Mouse (Mus musculus) liver, embryonic 14.5 days (tissue): ENCODE results near the gene Arid1a. TPM values are rescaled to one million over a fixed set of nuclear protein-coding genes. Genes with fewer than 3 reads are reported as not detected.

Experiments
- ATAC-seq: fragments of 200-750 bp; cut with Nextera tagmentation; 2 replicates; pipeline ENCODE4 v1.8.0; 2017; ENCODE audit warnings: moderate number of reproducible peaks, mild to moderate bottlenecking, moderate library complexity; ENCODE audit not compliant: insufficient read depth
- DNase-seq, 3 experiments: peaks; one replicate each; pipeline ENCODE4 v3.0.0-alpha.2; 2012 to 2013; ENCODE audit warnings: low read depth in 3 of 3, low spot score in 3 of 3
- H3K27ac ChIP-seq: fragments of 300-500 bp; sonication (generic); 2 replicates; pipeline ENCODE4 v1.5.1; 2014; ENCODE audit warnings: moderate library complexity, mild to moderate bottlenecking, control low read depth, inconsistent platforms
- H3K27me3 ChIP-seq: fragments of 300-500 bp; sonication (generic); 2 replicates; pipeline ENCODE4 v1.6.1; 2014; ENCODE audit warnings: mild to moderate bottlenecking, low read length, moderate library complexity; ENCODE audit not compliant: control insufficient read depth, insufficient read depth
- H3K36me3 ChIP-seq: fragments of 300-500 bp; sonication (generic); replicated peaks from 2 replicates; pipeline ENCODE4 v1.6.1; 2014; ENCODE audit warnings: low read depth; ENCODE audit not compliant: control insufficient read depth, insufficient read depth
- H3K4me1 ChIP-seq, 2 experiments: fragments of 200-500 bp in 1 of 2; fragments of 300-500 bp in 1 of 2; sonication (generic) in 1 of 2; replicated peaks; 2 replicates each; pipeline ENCODE4 v1.6.1; 2012 to 2014; ENCODE audit warnings: antibody characterized with exemption in 1 of 2, inconsistent platforms in 1 of 2, low read length in 1 of 2; ENCODE audit not compliant: control insufficient read depth in 2 of 2, insufficient read depth in 2 of 2
- H3K4me2 ChIP-seq: fragments of 300-500 bp; sonication (generic); 2 replicates; pipeline ENCODE4 v1.6.1; 2014; ENCODE audit warnings: low read depth, mild to moderate bottlenecking, control low read depth, moderate library complexity
- H3K4me3 ChIP-seq, 2 experiments: fragments of 200-500 bp in 1 of 2; fragments of 300-500 bp in 1 of 2; sonication (generic) in 1 of 2; 2 replicates each; pipeline ENCODE4 v1.5.1; 2012 to 2014; ENCODE audit warnings: low read depth in 2 of 2, low read length in 2 of 2, mild to moderate bottlenecking in 2 of 2, control low read depth in 1 of 2, inconsistent platforms in 1 of 2, moderate library complexity in 1 of 2; ENCODE audit not compliant: insufficient read depth in 1 of 2
- H3K9ac ChIP-seq: fragments of 300-500 bp; sonication (generic); replicated peaks from 2 replicates; pipeline ENCODE4 v1.6.1; 2014; ENCODE audit warnings: mild to moderate bottlenecking, control low read depth, moderate library complexity
- H3K9me3 ChIP-seq: fragments of 300-500 bp; sonication (generic); 2 replicates; pipeline ENCODE4 v1.6.1; 2016; ENCODE audit warnings: low read length, mixed read lengths; ENCODE audit not compliant: control insufficient read depth
- CTCF ChIP-seq: IDR thresholded peaks from 2 replicates; pipeline ENCODE4 v1.5.1; 2016; ENCODE audit warnings: antibody characterized with exemption, low read depth, control low read depth
- EP300 ChIP-seq: IDR thresholded peaks from 2 replicates; pipeline ENCODE4 v1.6.1; 2016; ENCODE audit warnings: antibody characterized with exemption, low read depth
- WGBS: fragments of 180-500 bp; shearing (Covaris S2); extraction: QIAGEN DNeasy Blood & Tissue Kit; methylation state at CpG from one replicate; pipeline ENCODE4 v1.1.7; 2014; ENCODE audit not compliant: insufficient replicate concordance; 5-methylcytosine and 5-hydroxymethylcytosine counted together
- polyA plus RNA-seq, 2 experiments: library from polyadenylated mRNA; depleted of rRNA in 1 of 2; stranded (reverse) in 1 of 2; unstranded in 1 of 2; fragments of >200 nt; fragmentation: Nextera tagmentation in 1 of 2; extraction: Ambion mirVana in 1 of 2; gene quantifications; 2 replicates each; pipeline versions ENCODE4 v1.2.1 to v1.2.3; 2012 to 2014

Arid1a gene
- polyA plus RNA-seq, 2 experiments: 7.4 to 11.9 TPM

- Histone ChIP-seq H3K4me3 (no peak overlapping the region), H3K27me3 (no peaks in the 10 kb centered on the region), H3K9ac (no peak overlapping the region), H3K27ac (no peak overlapping the region), H3K9me3 (no peaks in the 10 kb centered on the region), H3K4me2 (no peak overlapping the region), H3K4me1 (peaks cover 21 to 39% of the 10 kb centered on the region in 2 experiments), H3K36me3 (peaks cover 33% of the 10 kb centered on the region)
- no peak for TF ChIP-seq CTCF
- no peak for TF ChIP-seq EP300
- 32% methylated on average over 7 of the region's 7 CpGs for WGBS
- ATAC-seq: no peak
- no peak for DNase-seq
Measured at GRCm38 (mm10) chr4:133677266-133677665, 79.3 kb downstream of the Arid1a start.

GRCm38 (mm10) chr4:133676189-133676588, 80.4 kb downstream of the Arid1a start:
- 30% methylated on average over 3 of the region's 3 CpGs for WGBS
- TF ChIP-seq EP300 (no peak), CTCF (no peak)
- no peaks in the 10 kb centered on the region for H3K9me3 ChIP-seq
- no peaks in the 10 kb centered on the region for H3K27me3 ChIP-seq
- no peak overlapping the region for H3K9ac ChIP-seq
- H3K27ac ChIP-seq: no peak overlapping the region
- H3K4me3 ChIP-seq: no peak overlapping the region
- peaks cover 28 to 45% of the 10 kb centered on the region in 2 experiments for H3K4me1 ChIP-seq
- H3K36me3 ChIP-seq: peaks cover 22% of the 10 kb centered on the region
- DNase-seq (no peak), ATAC-seq (no peak)
- H3K4me2 ChIP-seq: no peak overlapping the region; the same call in 1 of the 2 replicates

- no peak overlapping the region for H3K9ac ChIP-seq
Measured at GRCm38 (mm10) chr4:133675594-133676016, 81.0 kb downstream of the Arid1a start.

GRCm38 (mm10) chr4:133674331-133674695, 82.3 kb downstream of the Arid1a start:
- no peaks in the 10 kb centered on the region for H3K27me3 ChIP-seq
- no peak overlapping the region for H3K4me3 ChIP-seq
- H3K4me2 ChIP-seq: peak overlapping the region; percentile 95
- DNase-seq: no peak
- peak overlapping the region; percentile 95 for H3K27ac ChIP-seq
- no peak overlapping the region; the same call in 1 of the 2 replicates for H3K9ac ChIP-seq
- 18% methylated on average over 8 of the region's 8 CpGs for WGBS
- H3K36me3 ChIP-seq: peaks cover 7% of the 10 kb centered on the region
- peaks cover 32 to 54% of the 10 kb centered on the region in 2 experiments for H3K4me1 ChIP-seq
- TF ChIP-seq CTCF (no peak), EP300 (no peak)
- no peaks in the 10 kb centered on the region for H3K9me3 ChIP-seq
- ATAC-seq: no peak

More at GRCm38 (mm10) chr4:133675594-133676016, 81.0 kb downstream of the Arid1a start:
- Histone ChIP-seq H3K36me3 (peaks cover 16% of the 10 kb centered on the region), H3K4me2 (peak overlapping the region; percentile 8; the same call in 1 of the 2 replicates), H3K4me1 (peaks cover 31 to 49% of the 10 kb centered on the region in 2 experiments), H3K27me3 (no peaks in the 10 kb centered on the region), H3K9me3 (no peaks in the 10 kb centered on the region), H3K4me3 (no peak overlapping the region), H3K27ac (no peak overlapping the region; the same call in 1 of the 2 replicates)
- 0 out of 2 replicates have a peak, but pooled peaks have one; percentile 17 for TF ChIP-seq EP300
- no peak for TF ChIP-seq CTCF
- 25% methylated on average over 5 of the region's 5 CpGs for WGBS
- DNase-seq (no peak), ATAC-seq (no peak)

- 3% methylated on average over 10 of the region's 10 CpGs for WGBS
- no peaks in the 10 kb centered on the region for H3K27me3 ChIP-seq
- ATAC-seq (no peak), DNase-seq (no peak)
- no peaks in the 10 kb centered on the region for H3K9me3 ChIP-seq
- H3K27ac ChIP-seq: peak overlapping the region; percentile 95
- H3K9ac ChIP-seq: peak overlapping the region; percentile 5
- H3K4me1 ChIP-seq: peaks cover 32 to 54% of the 10 kb centered on the region in 2 experiments
- no peak for TF ChIP-seq CTCF
- no peak for TF ChIP-seq EP300
- H3K4me2 ChIP-seq: peak overlapping the region; percentile 95
- H3K36me3 ChIP-seq: peaks cover 4% of the 10 kb centered on the region
- peak overlapping the region; percentile 72 to 81 for H3K4me3 ChIP-seq
Measured at GRCm38 (mm10) chr4:133673666-133674330, 82.8 kb downstream of the Arid1a start.
